Mouse (Mus musculus): Measurements from ENCODE around the gene Phlda1. TPM values are rescaled to one million over a fixed set of nuclear protein-coding genes. Genes with fewer than 3 reads are reported as not detected.

The Phlda1 gene
- polyA plus RNA-seq, 1 experiment from 2014 or later = 6.5 TPM

- H3K4me2 ChIP-seq = no peak overlapping the region
- ATAC-seq = no peak
- peaks cover 22% of the 10 kb centered on the region for H3K4me1 ChIP-seq
- no peak overlapping the region for H3K4me3 ChIP-seq
- no peaks in the 10 kb centered on the region for H3K9me3 ChIP-seq (replicated peaks)
- H3K36me3 ChIP-seq = no peaks in the 10 kb centered on the region
- WGBS (ENCODE audit: insufficient replicate concordance) = 70% methylated on average over 4 of the region's 4 CpGs
- peaks cover 9% of the 10 kb centered on the region; the same call in 1 of the 2 replicates for H3K27me3 ChIP-seq (replicated peaks)
- no peak overlapping the region for H3K27ac ChIP-seq
- no peak overlapping the region for H3K9ac ChIP-seq
Measured at GRCm38 (mm10) chr10:111518350-111518749, 12.3 kb downstream of the Phlda1 start.

- Histone ChIP-seq H3K4me1 (peaks cover 22% of the 10 kb centered on the region), H3K27ac (no peak overlapping the region), H3K4me2 (peak overlapping the region; percentile 42), H3K27me3 (replicated peaks) (peaks cover 9% of the 10 kb centered on the region; the same call in 1 of the 2 replicates), H3K9me3 (replicated peaks) (no peaks in the 10 kb centered on the region), H3K4me3 (peak overlapping the region; percentile 5; the same call in 1 of the 2 replicates), H3K36me3 (no peaks in the 10 kb centered on the region), H3K9ac (no peak overlapping the region)
- 36% methylated on average over 24 of the region's 24 CpGs for WGBS (ENCODE audit: insufficient replicate concordance)
- ATAC-seq = no peak
Measured at GRCm38 (mm10) chr10:111519620-111520370, 13.7 kb downstream of the Phlda1 start.

- Histone ChIP-seq H3K4me1 (peaks cover 15% of the 10 kb centered on the region), H3K27me3 (replicated peaks) (peaks cover 6% of the 10 kb centered on the region; the same call in 1 of the 2 replicates), H3K4me2 (no peak overlapping the region), H3K9ac (no peak overlapping the region), H3K9me3 (replicated peaks) (no peaks in the 10 kb centered on the region), H3K36me3 (no peaks in the 10 kb centered on the region), H3K4me3 (no peak overlapping the region), H3K27ac (no peak overlapping the region)
- WGBS (ENCODE audit: insufficient replicate concordance) = 65% methylated on average over 3 of the region's 3 CpGs
- no peak for ATAC-seq
Measured at GRCm38 (mm10) chr10:111520621-111521020, 14.5 kb downstream of the Phlda1 start.

- Histone ChIP-seq H3K27me3 (replicated peaks) (peaks cover 3% of the 10 kb centered on the region; the same call in 1 of the 2 replicates), H3K4me3 (no peak overlapping the region), H3K9me3 (replicated peaks) (no peaks in the 10 kb centered on the region), H3K9ac (no peak overlapping the region), H3K36me3 (no peaks in the 10 kb centered on the region), H3K27ac (no peak overlapping the region), H3K4me2 (no peak overlapping the region), H3K4me1 (peaks cover 7% of the 10 kb centered on the region)
- WGBS (ENCODE audit: insufficient replicate concordance) = 62% methylated on average over 4 of the region's 4 CpGs
- ATAC-seq = no peak
Measured at GRCm38 (mm10) chr10:111521636-111522035, 15.6 kb downstream of the Phlda1 start.

- H3K9me3 ChIP-seq (replicated peaks) = no peaks in the 10 kb centered on the region
- H3K4me1 ChIP-seq = peaks cover under 1% of the 10 kb centered on the region
- peaks cover under 1% of the 10 kb centered on the region; the same call in 1 of the 2 replicates for H3K27me3 ChIP-seq (replicated peaks)
- no peak for ATAC-seq
- H3K9ac ChIP-seq = no peak overlapping the region
- no peak overlapping the region for H3K27ac ChIP-seq
- no peak overlapping the region for H3K4me3 ChIP-seq
- WGBS (ENCODE audit: insufficient replicate concordance) = 74% methylated on average over 4 of the region's 4 CpGs
- H3K4me2 ChIP-seq = no peak overlapping the region
- H3K36me3 ChIP-seq = no peaks in the 10 kb centered on the region
Measured at GRCm38 (mm10) chr10:111522230-111522629, 16.1 kb downstream of the Phlda1 start.

- Histone ChIP-seq H3K9me3 (replicated peaks) (no peaks in the 10 kb centered on the region), H3K27ac (no peak overlapping the region), H3K36me3 (no peaks in the 10 kb centered on the region), H3K27me3 (replicated peaks) (no peaks in the 10 kb centered on the region), H3K4me2 (no peak overlapping the region), H3K9ac (no peak overlapping the region), H3K4me3 (no peak overlapping the region), H3K4me1 (no peaks in the 10 kb centered on the region; the same call in 1 of the 2 replicates)
- no peak for ATAC-seq
- WGBS (ENCODE audit: insufficient replicate concordance) = 83% methylated on average over 12 of the region's 12 CpGs
Measured at GRCm38 (mm10) chr10:111523894-111524293, 17.8 kb downstream of the Phlda1 start.

- Histone ChIP-seq H3K4me2 (no peak overlapping the region), H3K36me3 (no peaks in the 10 kb centered on the region), H3K27ac (no peak overlapping the region), H3K4me3 (no peak overlapping the region), H3K9me3 (replicated peaks) (no peaks in the 10 kb centered on the region), H3K9ac (no peak overlapping the region), H3K27me3 (replicated peaks) (no peaks in the 10 kb centered on the region), H3K4me1 (no peaks in the 10 kb centered on the region)
- 61% methylated on average over 5 of the region's 5 CpGs for WGBS (ENCODE audit: insufficient replicate concordance)
- no peak for ATAC-seq
Measured at GRCm38 (mm10) chr10:111527057-111527456, 21.0 kb downstream of the Phlda1 start.

- no peak for ATAC-seq
- Histone ChIP-seq H3K36me3 (no peaks in the 10 kb centered on the region), H3K4me2 (no peak overlapping the region), H3K9ac (no peak overlapping the region), H3K27ac (no peak overlapping the region), H3K4me1 (no peaks in the 10 kb centered on the region), H3K4me3 (no peak overlapping the region), H3K27me3 (replicated peaks) (no peaks in the 10 kb centered on the region), H3K9me3 (replicated peaks) (no peaks in the 10 kb centered on the region)
- 82% methylated on average over 7 of the region's 7 CpGs for WGBS (ENCODE audit: insufficient replicate concordance)
Measured at GRCm38 (mm10) chr10:111527613-111528012, 21.5 kb downstream of the Phlda1 start.

GRCm38 (mm10) chr10:111528283-111528682 is 22.2 kb downstream of the Phlda1 start:
- H3K4me1 ChIP-seq = no peaks in the 10 kb centered on the region
- no peaks in the 10 kb centered on the region for H3K27me3 ChIP-seq (replicated peaks)
- H3K36me3 ChIP-seq = no peaks in the 10 kb centered on the region
- no peak for ATAC-seq
- no peak overlapping the region for H3K27ac ChIP-seq
- H3K4me3 ChIP-seq = no peak overlapping the region
- no peaks in the 10 kb centered on the region for H3K9me3 ChIP-seq (replicated peaks)
- 37% methylated on average over 4 of the region's 4 CpGs for WGBS (ENCODE audit: insufficient replicate concordance)
- H3K9ac ChIP-seq = no peak overlapping the region
- no peak overlapping the region for H3K4me2 ChIP-seq

- no peaks in the 10 kb centered on the region for H3K9me3 ChIP-seq (replicated peaks)
- no peak overlapping the region for H3K4me3 ChIP-seq
- peaks cover 5% of the 10 kb centered on the region for H3K4me1 ChIP-seq
- ATAC-seq = no peak
- H3K4me2 ChIP-seq = no peak overlapping the region
- H3K27ac ChIP-seq = no peak overlapping the region
- H3K36me3 ChIP-seq = no peaks in the 10 kb centered on the region
- 66% methylated on average over 7 of the region's 7 CpGs for WGBS (ENCODE audit: insufficient replicate concordance)
- H3K27me3 ChIP-seq (replicated peaks) = no peaks in the 10 kb centered on the region
- no peak overlapping the region for H3K9ac ChIP-seq
Measured at GRCm38 (mm10) chr10:111530398-111530797, 24.3 kb downstream of the Phlda1 start.

GRCm38 (mm10) chr10:111534691-111535090 is 28.6 kb downstream of the Phlda1 start:
- no peaks in the 10 kb centered on the region for H3K9me3 ChIP-seq (replicated peaks)
- H3K27ac ChIP-seq = no peak overlapping the region
- peaks cover 8% of the 10 kb centered on the region for H3K4me1 ChIP-seq
- H3K4me3 ChIP-seq = no peak overlapping the region
- H3K9ac ChIP-seq = no peak overlapping the region
- ATAC-seq = no peak
- 75% methylated on average over 8 of the region's 8 CpGs for WGBS (ENCODE audit: insufficient replicate concordance)
- no peaks in the 10 kb centered on the region for H3K27me3 ChIP-seq (replicated peaks)
- H3K36me3 ChIP-seq = no peaks in the 10 kb centered on the region
- H3K4me2 ChIP-seq = no peak overlapping the region

- H3K4me3 ChIP-seq = no peak overlapping the region
- H3K4me1 ChIP-seq = peaks cover 11% of the 10 kb centered on the region
- H3K9me3 ChIP-seq (replicated peaks) = no peaks in the 10 kb centered on the region
- 73% methylated on average over 19 of the region's 19 CpGs for WGBS (ENCODE audit: insufficient replicate concordance)
- no peaks in the 10 kb centered on the region for H3K36me3 ChIP-seq
- no peak overlapping the region for H3K9ac ChIP-seq
- ATAC-seq = no peak
- H3K4me2 ChIP-seq = no peak overlapping the region
- no peak overlapping the region for H3K27ac ChIP-seq
- no peaks in the 10 kb centered on the region for H3K27me3 ChIP-seq (replicated peaks)
Measured at GRCm38 (mm10) chr10:111537410-111537809, 31.3 kb downstream of the Phlda1 start.
